Mouse (Mus musculus) cerebellum, postnatal 14 days (tissue): ENCODE measurements at regions not wholly inside any gene's neighbourhood (a gene's known extent, or its start where the extent isn't known, plus 50 kb on each side); places are given as distances from the start of the nearest gene placed in this dataset.

Experiments used
- DNase-seq, 2 experiments: peaks; one replicate each; pipeline ENCODE4 v3.0.0; 2021; ENCODE audit warnings: mixed read lengths in 2 of 2

- peak; percentile 14 to 34 for DNase-seq
Observed at GRCm38 (mm10) chr8:115475156-115475555, 232.4 kb downstream of the Maf start.

GRCm38 (mm10) chr8:115473974-115474373 lies 233.6 kb downstream of the Maf start:
- DNase-seq, result no peak

- peak; percentile 47 for DNase-seq
Observed at GRCm38 (mm10) chr8:115466553-115466952, 241.0 kb downstream of the Maf start.

- DNase-seq, result no peak
Observed at GRCm38 (mm10) chr8:115466122-115466521, 241.5 kb downstream of the Maf start.

- DNase-seq, result no peak
Observed at GRCm38 (mm10) chr8:115462657-115463056, 244.9 kb downstream of the Maf start.

GRCm38 (mm10) chr8:115458119-115458518 lies 249.5 kb downstream of the Maf start:
- DNase-seq, result no peak

GRCm38 (mm10) chr8:115450789-115451188 lies 256.8 kb downstream of the Maf start:
- no peak for DNase-seq

GRCm38 (mm10) chr8:115448367-115448766 lies 259.2 kb downstream of the Maf start:
- no peak for DNase-seq

- DNase-seq, result no peak
Observed at GRCm38 (mm10) chr8:115444519-115444918, 263.1 kb downstream of the Maf start.

GRCm38 (mm10) chr8:115441943-115442550 lies 265.5 kb downstream of the Maf start:
- DNase-seq, result no peak

- DNase-seq, result no peak
Observed at GRCm38 (mm10) chr8:115441323-115441722, 266.3 kb downstream of the Maf start.

GRCm38 (mm10) chr8:115440151-115440550 lies 267.4 kb downstream of the Maf start:
- peak; percentile 29 to 37 for DNase-seq

GRCm38 (mm10) chr8:115439512-115439911 lies 268.1 kb downstream of the Maf start:
- peak in 1 of 2 experiments; percentile 12 for DNase-seq

- no peak for DNase-seq
Observed at GRCm38 (mm10) chr8:115437956-115438355, 269.6 kb downstream of the Maf start.

- DNase-seq, result no peak
Observed at GRCm38 (mm10) chr8:115436356-115436721, 271.3 kb downstream of the Maf start.

GRCm38 (mm10) chr8:115435720-115436355 lies 271.8 kb downstream of the Maf start:
- no peak for DNase-seq

GRCm38 (mm10) chr8:115432396-115433040 lies 275.1 kb downstream of the Maf start:
- DNase-seq, result peak; percentile 81 to 84

- no peak for DNase-seq
Observed at GRCm38 (mm10) chr8:115430793-115431192, 276.8 kb downstream of the Maf start.

GRCm38 (mm10) chr8:115429291-115429883 lies 278.2 kb downstream of the Maf start:
- no peak for DNase-seq

- peak in 1 of 2 experiments; percentile 27 for DNase-seq
Observed at GRCm38 (mm10) chr8:115428528-115429290, 278.9 kb downstream of the Maf start.

GRCm38 (mm10) chr8:115428022-115428421 lies 279.6 kb downstream of the Maf start:
- DNase-seq, result no peak

GRCm38 (mm10) chr8:115427490-115427889 lies 280.1 kb downstream of the Maf start:
- no peak for DNase-seq

- no peak for DNase-seq
Observed at GRCm38 (mm10) chr8:115426543-115426942, 281.1 kb downstream of the Maf start.
